Mouse (Mus musculus) lung, postnatal 0 days (tissue): ENCODE results near the gene Syn3. TPM values are rescaled to one million over a fixed set of nuclear protein-coding genes. Genes with fewer than 3 reads are reported as not detected.

Experiments used
- ATAC-seq: fragments of 200-750 bp; cut with Nextera tagmentation; 2 replicates; pipeline ENCODE4 v1.8.0; 2017; ENCODE audit warnings: moderate library complexity
- DNase-seq: peaks from one replicate; pipeline ENCODE4 v3.0.0-alpha.2; 2016; ENCODE audit warnings: low spot score
- H3K27ac ChIP-seq: fragments of 300-500 bp; sonication (generic); 2 replicates; pipeline ENCODE4 v1.5.1; 2014; ENCODE audit warnings: antibody characterized with exemption, mild to moderate bottlenecking, low read length, mixed read lengths
- H3K27me3 ChIP-seq: fragments of 300-500 bp; sonication (generic); replicated peaks from 2 replicates; pipeline ENCODE4 v1.6.1; 2014; ENCODE audit warnings: low read length, mixed read lengths; ENCODE audit not compliant: insufficient read depth
- H3K36me3 ChIP-seq: fragments of 300-500 bp; sonication (generic); 2 replicates; pipeline ENCODE4 v1.6.1; 2014; ENCODE audit warnings: low read length, mixed read lengths; ENCODE audit not compliant: insufficient read depth
- H3K4me1 ChIP-seq: fragments of 300-500 bp; sonication (generic); 2 replicates; pipeline ENCODE4 v1.6.1; 2014; ENCODE audit warnings: antibody characterized with exemption, low read depth, low read length, mixed read lengths; ENCODE audit not compliant: insufficient read depth
- H3K4me2 ChIP-seq: fragments of 300-500 bp; sonication (generic); replicated peaks from 2 replicates; pipeline ENCODE4 v1.6.1; 2014; ENCODE audit warnings: low read depth, mild to moderate bottlenecking, low read length, moderate library complexity, mixed read lengths
- H3K4me3 ChIP-seq: fragments of 300-500 bp; sonication (generic); 2 replicates; pipeline ENCODE4 v1.5.1; 2014; ENCODE audit warnings: low read depth, low read length
- H3K9ac ChIP-seq: fragments of 300-500 bp; sonication (generic); replicated peaks from 2 replicates; pipeline ENCODE4 v1.6.1; 2014; ENCODE audit warnings: low read depth, mild to moderate bottlenecking
- H3K9me3 ChIP-seq: fragments of 300-500 bp; sonication (generic); 2 replicates; pipeline ENCODE4 v1.6.1; 2016; ENCODE audit warnings: low read length, mixed read lengths
- CTCF ChIP-seq: IDR thresholded peaks from 2 replicates; pipeline ENCODE4 v1.5.1; 2016; ENCODE audit warnings: antibody characterized with exemption, mild to moderate bottlenecking
- EP300 ChIP-seq: IDR thresholded peaks from 2 replicates; pipeline ENCODE4 v1.6.1; 2016; ENCODE audit warnings: antibody characterized with exemption, mild to moderate bottlenecking, control low read depth
- WGBS: fragments of 180-500 bp; shearing (Covaris S2); extraction: QIAGEN DNeasy Blood & Tissue Kit; methylation state at CpG from one replicate; pipeline ENCODE4 v1.1.7; 2014; 5-methylcytosine and 5-hydroxymethylcytosine counted together
- polyA plus RNA-seq: library from polyadenylated mRNA; unstranded; fragments of >200 nt; fragmentation: Nextera tagmentation; extraction: Ambion mirVana; gene quantifications from 2 replicates; pipeline ENCODE4 v1.2.1, GENCODE M21; 2015

Syn3 gene
- polyA plus RNA-seq, 1 experiment from 2014 or later = 0.72 TPM

- H3K9ac ChIP-seq = no peak overlapping the region
- no peak for DNase-seq
- H3K4me1 ChIP-seq = peaks cover 6% of the 10 kb centered on the region; the same call in 1 of the 2 replicates
- H3K27ac ChIP-seq = no peak overlapping the region
- WGBS = 64% methylated on average over 1 of the region's 1 CpGs
- no peak for TF ChIP-seq EP300
- ATAC-seq = no peak
- H3K9me3 ChIP-seq = no peaks in the 10 kb centered on the region
- H3K36me3 ChIP-seq = peaks cover 17% of the 10 kb centered on the region
- no peak overlapping the region for H3K4me3 ChIP-seq
- no peak overlapping the region for H3K4me2 ChIP-seq
- no peaks in the 10 kb centered on the region for H3K27me3 ChIP-seq
These were observed 176.7 kb downstream of the Syn3 start for GRCm38 (mm10) chr10:86322006-86322405.

GRCm38 (mm10) chr10:86321194-86321593, 177.5 kb downstream of the Syn3 start:
- Histone ChIP-seq H3K4me1 (peaks cover 6% of the 10 kb centered on the region; the same call in 1 of the 2 replicates), H3K4me2 (no peak overlapping the region), H3K27ac (no peak overlapping the region), H3K9ac (no peak overlapping the region), H3K4me3 (no peak overlapping the region), H3K27me3 (no peaks in the 10 kb centered on the region), H3K9me3 (no peaks in the 10 kb centered on the region), H3K36me3 (peaks cover 17% of the 10 kb centered on the region)
- ATAC-seq (no peak), DNase-seq (no peak)
- WGBS = 74% methylated on average over 8 of the region's 8 CpGs
- TF ChIP-seq CTCF = no peak
- TF ChIP-seq EP300 = no peak

DNA sequence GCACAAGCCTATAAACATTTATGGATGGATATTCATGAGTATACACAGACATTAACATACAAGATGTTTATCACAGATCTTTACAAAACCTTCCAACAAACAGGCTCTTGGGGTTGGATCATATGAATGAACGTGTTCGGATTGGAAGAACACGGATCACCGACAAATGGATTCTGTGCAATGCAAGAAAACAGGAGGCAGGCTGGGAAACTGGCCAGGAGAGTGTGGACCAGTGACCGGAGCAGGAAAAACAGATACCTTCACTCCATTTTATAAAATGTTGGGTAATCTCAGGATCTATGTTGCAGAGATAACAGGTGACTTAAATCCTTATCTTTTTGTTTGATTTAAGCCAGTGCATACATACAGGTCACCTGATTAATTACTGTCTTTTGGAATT, 178.5 kb downstream of the Syn3 start:
- Histone ChIP-seq H3K4me2 (no peak overlapping the region), H3K9ac (no peak overlapping the region), H3K4me1 (no peaks in the 10 kb centered on the region; the same call in 1 of the 2 replicates), H3K9me3 (no peaks in the 10 kb centered on the region), H3K36me3 (peaks cover 17% of the 10 kb centered on the region), H3K4me3 (no peak overlapping the region), H3K27me3 (no peaks in the 10 kb centered on the region), H3K27ac (no peak overlapping the region)
- WGBS = 80% methylated on average over 5 of the region's 5 CpGs
- ATAC-seq = no peak
- no peak for TF ChIP-seq CTCF
- no peak for TF ChIP-seq EP300
- DNase-seq = no peak

DNA sequence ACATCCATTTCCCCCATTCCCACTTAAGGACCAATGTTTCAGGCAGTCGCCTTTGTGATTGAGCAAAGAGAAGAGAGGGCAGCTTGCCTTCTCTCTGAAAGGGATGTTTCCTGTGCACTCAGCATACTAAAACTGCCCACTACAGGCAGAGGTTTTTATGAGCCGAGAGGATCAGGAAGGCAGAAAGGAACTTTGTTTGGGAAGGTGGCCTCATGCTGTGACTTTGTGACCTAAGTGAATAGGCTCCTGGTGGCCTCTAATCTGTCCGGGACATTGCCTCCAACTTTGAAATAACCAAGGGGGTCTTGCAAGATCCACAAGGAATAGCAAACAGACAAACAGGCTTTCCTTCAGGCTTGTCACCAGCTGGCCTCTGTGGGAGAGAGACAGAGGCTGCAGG, 179.2 kb downstream of the Syn3 start:
- 48% methylated on average over 3 of the region's 3 CpGs for WGBS
- no peak overlapping the region for H3K4me2 ChIP-seq
- TF ChIP-seq CTCF (no peak), EP300 (no peak)

GRCm38 (mm10) chr10:86318552-86319140, 180.1 kb downstream of the Syn3 start:
- Histone ChIP-seq H3K27ac (no peak overlapping the region), H3K4me3 (no peak overlapping the region), H3K4me2 (no peak overlapping the region), H3K4me1 (no peaks in the 10 kb centered on the region; the same call in 1 of the 2 replicates), H3K9ac (no peak overlapping the region), H3K9me3 (no peaks in the 10 kb centered on the region), H3K36me3 (peaks cover 12% of the 10 kb centered on the region), H3K27me3 (no peaks in the 10 kb centered on the region)
- ATAC-seq = no peak
- DNase-seq = no peak
- no peak for TF ChIP-seq CTCF
- TF ChIP-seq EP300 = no peak
- 84% methylated on average over 5 of the region's 5 CpGs for WGBS

More for the DNA sequence above, 179.2 kb downstream of the Syn3 start:
- Histone ChIP-seq H3K4me3 (no peak overlapping the region), H3K4me1 (no peaks in the 10 kb centered on the region; the same call in 1 of the 2 replicates), H3K36me3 (peaks cover 16% of the 10 kb centered on the region), H3K9me3 (no peaks in the 10 kb centered on the region), H3K27me3 (no peaks in the 10 kb centered on the region), H3K27ac (no peak overlapping the region), H3K9ac (no peak overlapping the region)
- DNase-seq (no peak), ATAC-seq (no peak)

- H3K27ac ChIP-seq = no peak overlapping the region
- no peak overlapping the region for H3K4me2 ChIP-seq
- H3K9ac ChIP-seq = no peak overlapping the region
- no peaks in the 10 kb centered on the region for H3K27me3 ChIP-seq
- H3K4me1 ChIP-seq = peaks cover 5% of the 10 kb centered on the region; the same call in 1 of the 2 replicates
- 69% methylated on average over 7 of the region's 7 CpGs for WGBS
- no peaks in the 10 kb centered on the region for H3K9me3 ChIP-seq
- H3K36me3 ChIP-seq = peaks cover 12% of the 10 kb centered on the region
- no peak for ATAC-seq
- H3K4me3 ChIP-seq = no peak overlapping the region
- no peak for TF ChIP-seq CTCF
- no peak for TF ChIP-seq EP300
- DNase-seq = no peak
These were observed 181.1 kb downstream of the Syn3 start for GRCm38 (mm10) chr10:86317633-86318032.
